Mouse (Mus musculus) E14TG2a.4 (cell line): ENCODE results near the gene Actl6b.

Experiments used
- CTCF ChIP-seq: conservative IDR thresholded peaks from 2 replicates; pipeline ENCODE4 v1.5.1; 2014; ENCODE audit warnings: low read length
- NANOG ChIP-seq: IDR thresholded peaks from 2 replicates; pipeline ENCODE4 v1.6.1; 2014; ENCODE audit warnings: borderline replicate concordance, low read length, mixed read lengths
- POU5F1 ChIP-seq: IDR thresholded peaks from 2 replicates; pipeline ENCODE4 v1.6.1; 2014; ENCODE audit warnings: low read length, borderline replicate concordance

- TF ChIP-seq CTCF (no peak), POU5F1 (no peak), NANOG (no peak)
Measured at GRCm38 (mm10) chr5:137553411-137553837, at the start of gene Actl6b.
